Mouse (Mus musculus) E14TG2a.4 (cell line): Measurements from ENCODE around the gene Fra10ac1.
A peak's percentile ranks its signal among the peaks of the same experiment; 100 is the strongest.

Source experiments
- CTCF ChIP-seq: conservative IDR thresholded peaks from 2 replicates; pipeline ENCODE4 v1.5.1; 2014; ENCODE audit warnings: low read length
- NANOG ChIP-seq: IDR thresholded peaks from 2 replicates; pipeline ENCODE4 v1.6.1; 2014; ENCODE audit warnings: borderline replicate concordance, low read length, mixed read lengths

GRCm38 (mm10) chr19:38263829-38264504, 40.0 kb upstream of the Fra10ac1 start:
- 0 out of 2 replicates have a peak, but pooled peaks have one; percentile 6 for TF ChIP-seq CTCF
- TF ChIP-seq NANOG: no peak
